Mouse (Mus musculus): ENCODE results near the gene Senp6.

- TF ChIP-seq GATA1 (IDR thresholded peaks at IDR 0.05; ENCODE audit: borderline replicate concordance, low read length) (no peak), FLI1 (IDR thresholded peaks at IDR 0.05; ENCODE audit: low read length) (no peak)
Measured at GRCm38 (mm10) chr9:80185737-80186136, 119.0 kb downstream of the Senp6 start.
